Mouse (Mus musculus) limb, embryonic 14.5 days (tissue): ENCODE measurements around the gene Fam131c. TPM values are rescaled to one million over a fixed set of nuclear protein-coding genes. Genes with fewer than 3 reads are reported as not detected.

ENCODE experiments used
- ATAC-seq: fragments of 200-750 bp; cut with Nextera tagmentation; 2 replicates; pipeline ENCODE4 v1.8.0; 2017; ENCODE audit warnings: low read depth, moderate number of reproducible peaks, moderate TSS enrichment; ENCODE audit not compliant: low FRiP score
- DNase-seq: peaks from one replicate; pipeline ENCODE4 v3.0.0-alpha.2; 2015; ENCODE audit warnings: low spot score
- H3K27ac ChIP-seq: fragments of 300-500 bp; sonication (generic); replicated peaks from 2 replicates; pipeline ENCODE4 v1.5.1; 2014; ENCODE audit warnings: low read depth, mild to moderate bottlenecking, low read length, moderate library complexity, mixed read lengths
- H3K27me3 ChIP-seq: fragments of 300-500 bp; sonication (generic); 2 replicates; pipeline ENCODE4 v1.6.1; 2014; ENCODE audit warnings: low read length, mixed read lengths; ENCODE audit not compliant: control insufficient read depth, insufficient read depth
- H3K36me3 ChIP-seq: fragments of 300-500 bp; sonication (generic); 2 replicates; pipeline ENCODE4 v1.6.1; 2014; ENCODE audit warnings: mild to moderate bottlenecking, low read length, moderate library complexity, mixed read lengths; ENCODE audit not compliant: control insufficient read depth, insufficient read depth
- H3K4me1 ChIP-seq: fragments of 300-500 bp; sonication (generic); 2 replicates; pipeline ENCODE4 v1.6.1; 2014; ENCODE audit warnings: antibody characterized with exemption, low read length, mixed read lengths; ENCODE audit not compliant: control insufficient read depth, insufficient read depth
- H3K4me2 ChIP-seq: fragments of 300-500 bp; sonication (generic); replicated peaks from 2 replicates; pipeline ENCODE4 v1.6.1; 2014; ENCODE audit warnings: low read depth, mild to moderate bottlenecking, low read length, moderate library complexity; ENCODE audit not compliant: severe bottlenecking
- H3K4me3 ChIP-seq: fragments of 300-500 bp; sonication (generic); replicated peaks from 2 replicates; pipeline ENCODE4 v1.5.1; 2014; ENCODE audit warnings: low read length
- H3K9ac ChIP-seq: fragments of 300-500 bp; sonication (generic); 2 replicates; pipeline ENCODE4 v1.6.1; 2014; ENCODE audit warnings: mild to moderate bottlenecking, low read depth, low read length, moderate library complexity; ENCODE audit not compliant: severe bottlenecking
- H3K9me3 ChIP-seq: fragments of 300-500 bp; sonication (generic); 2 replicates; pipeline ENCODE4 v1.6.1; 2016; ENCODE audit warnings: low read length; ENCODE audit not compliant: control insufficient read depth
- POLR2A ChIP-seq: fragments of 200-500 bp; IDR thresholded peaks from 2 replicates; pipeline ENCODE4 v1.8.0; 2012; ENCODE audit warnings: inconsistent platforms, mild to moderate bottlenecking, moderate library complexity, borderline replicate concordance; ENCODE audit not compliant: insufficient read depth, insufficient read length; ENCODE audit errors: extremely low read depth
- WGBS: fragments of 180-500 bp; shearing (Covaris S2); extraction: QIAGEN DNeasy Blood & Tissue Kit; methylation state at CpG from one replicate; pipeline ENCODE4 v1.1.7; 2014; 5-methylcytosine and 5-hydroxymethylcytosine counted together
- polyA plus RNA-seq, 2 experiments: library from polyadenylated mRNA; depleted of rRNA in 1 of 2; stranded (reverse) in 1 of 2; unstranded in 1 of 2; fragments of >200 nt; fragmentation: Nextera tagmentation in 1 of 2; extraction: Ambion mirVana in 1 of 2; gene quantifications; 2 replicates each; pipeline versions ENCODE4 v1.2.1 to v1.2.3; 2012 to 2014

The Fam131c gene
- polyA plus RNA-seq, 2 experiments = 1.2 to 1.6 TPM

- no peak for TF ChIP-seq POLR2A
- Histone ChIP-seq H3K27ac (no peak overlapping the region), H3K27me3 (no peaks in the 10 kb centered on the region), H3K4me2 (no peak overlapping the region), H3K9ac (no peak overlapping the region), H3K9me3 (no peaks in the 10 kb centered on the region), H3K4me3 (no peak overlapping the region), H3K36me3 (no peaks in the 10 kb centered on the region), H3K4me1 (peaks cover 10% of the 10 kb centered on the region)
- DNase-seq (no peak), ATAC-seq (no peak)
- WGBS = 74% methylated on average over 7 of the region's 7 CpGs
These were observed 24.5 kb upstream of the Fam131c start for GRCm38 (mm10) chr4:141343515-141343914.

DNA sequence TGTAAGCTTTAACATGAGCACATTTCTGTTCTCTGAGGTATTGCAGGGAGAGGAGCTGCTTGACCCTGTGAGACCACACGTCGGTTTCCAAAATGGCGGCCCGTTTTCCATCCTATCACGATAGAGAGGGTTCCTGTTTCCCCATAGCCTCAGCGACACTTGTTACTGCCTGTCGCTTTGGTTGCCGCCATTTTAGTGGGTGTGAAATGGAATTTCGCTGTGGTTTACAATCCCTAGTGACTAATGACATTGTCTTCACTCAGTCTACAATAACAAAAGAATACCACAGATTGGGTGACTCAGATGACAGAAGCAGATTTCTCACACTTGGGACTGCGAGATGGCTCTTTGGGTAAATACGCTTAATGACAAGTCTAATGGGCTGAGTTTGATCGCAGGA is 22.8 kb upstream of the Fam131c start:
- 86% methylated on average over 12 of the region's 12 CpGs for WGBS
- ATAC-seq (no peak), DNase-seq (no peak)

GRCm38 (mm10) chr4:141347365-141347797 is 20.6 kb upstream of the Fam131c start:
- Histone ChIP-seq H3K27ac (no peak overlapping the region), H3K36me3 (no peaks in the 10 kb centered on the region)

More for the DNA sequence above, 22.8 kb upstream of the Fam131c start:
- Histone ChIP-seq H3K27me3 (no peaks in the 10 kb centered on the region), H3K27ac (no peak overlapping the region), H3K4me1 (peaks cover 4% of the 10 kb centered on the region; the same call in 1 of the 2 replicates), H3K4me3 (no peak overlapping the region), H3K4me2 (no peak overlapping the region), H3K9ac (no peak overlapping the region), H3K36me3 (no peaks in the 10 kb centered on the region), H3K9me3 (no peaks in the 10 kb centered on the region)
- TF ChIP-seq POLR2A = no peak

DNA sequence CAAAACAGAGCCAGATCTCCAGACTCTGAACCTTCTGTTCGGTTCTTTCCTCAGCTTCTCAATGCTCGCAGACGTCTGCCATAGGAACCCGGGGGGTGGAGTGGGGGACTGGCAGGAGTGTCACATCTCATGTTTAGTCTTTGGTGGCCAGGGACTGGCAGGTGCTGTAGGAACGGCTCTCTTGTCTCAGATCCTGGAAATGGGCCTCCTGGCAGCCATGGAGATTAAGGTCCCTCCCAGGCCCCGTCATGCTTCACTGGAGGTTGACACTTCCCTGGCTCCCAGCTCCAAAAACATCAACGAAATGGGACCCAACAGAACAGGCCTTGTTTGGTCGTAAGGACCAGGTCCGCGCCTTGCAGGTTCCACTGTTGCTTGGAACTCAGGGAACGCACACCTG is 19.4 kb upstream of the Fam131c start:
- H3K4me3 ChIP-seq = no peak overlapping the region
- ATAC-seq (no peak), DNase-seq (no peak)
- peaks cover 4% of the 10 kb centered on the region; the same call in 1 of the 2 replicates for H3K4me1 ChIP-seq
- no peaks in the 10 kb centered on the region for H3K27me3 ChIP-seq
- no peak for TF ChIP-seq POLR2A
- H3K9me3 ChIP-seq = no peaks in the 10 kb centered on the region
- H3K36me3 ChIP-seq = no peaks in the 10 kb centered on the region
- no peak overlapping the region for H3K4me2 ChIP-seq
- no peak overlapping the region for H3K27ac ChIP-seq
- 64% methylated on average over 11 of the region's 11 CpGs for WGBS
- H3K9ac ChIP-seq = no peak overlapping the region

More at GRCm38 (mm10) chr4:141347365-141347797, 20.6 kb upstream of the Fam131c start:
- DNase-seq = no peak
- Histone ChIP-seq H3K27me3 (no peaks in the 10 kb centered on the region), H3K4me2 (no peak overlapping the region), H3K4me1 (peaks cover 4% of the 10 kb centered on the region; the same call in 1 of the 2 replicates), H3K4me3 (no peak overlapping the region), H3K9me3 (no peaks in the 10 kb centered on the region), H3K9ac (no peak overlapping the region)
- 54% methylated on average over 8 of the region's 8 CpGs for WGBS
- no peak for TF ChIP-seq POLR2A
- no peak for ATAC-seq

- DNase-seq = no peak
- H3K27ac ChIP-seq = no peak overlapping the region
- TF ChIP-seq POLR2A = no peak
- H3K27me3 ChIP-seq = no peaks in the 10 kb centered on the region
- H3K9ac ChIP-seq = no peak overlapping the region
- no peak overlapping the region for H3K4me2 ChIP-seq
- whole genome bisulfite sequencing = 80% methylated on average over 12 of the region's 12 CpGs
- H3K9me3 ChIP-seq = no peaks in the 10 kb centered on the region
- no peak for ATAC-seq
- peaks cover 4% of the 10 kb centered on the region; the same call in 1 of the 2 replicates for H3K4me1 ChIP-seq
- H3K36me3 ChIP-seq = no peaks in the 10 kb centered on the region
- H3K4me3 ChIP-seq = no peak overlapping the region
These were observed 18.0 kb upstream of the Fam131c start for GRCm38 (mm10) chr4:141350015-141350414.

- H3K36me3 ChIP-seq = no peaks in the 10 kb centered on the region
- H3K4me1 ChIP-seq = peaks cover 10% of the 10 kb centered on the region; the same call in 1 of the 2 replicates
- no peaks in the 10 kb centered on the region for H3K27me3 ChIP-seq
- no peaks in the 10 kb centered on the region for H3K9me3 ChIP-seq
- ATAC-seq = no peak
- no peak overlapping the region for H3K9ac ChIP-seq
- no peak for DNase-seq
- no peak for TF ChIP-seq POLR2A
- 56% methylated on average over 7 of the region's 7 CpGs for WGBS
- H3K4me2 ChIP-seq = no peak overlapping the region
- H3K4me3 ChIP-seq = no peak overlapping the region
- H3K27ac ChIP-seq = no peak overlapping the region
These were observed 16.0 kb upstream of the Fam131c start for GRCm38 (mm10) chr4:141351972-141352371.
